Mouse (Mus musculus) heart, adult 11 months (tissue): ENCODE measurements at regions not wholly inside any gene's neighbourhood (a gene's known extent, or its start where the extent isn't known, plus 50 kb on each side); places are given as distances from the start of the nearest gene placed in this dataset.
A peak's percentile ranks its signal among the peaks of the same experiment; 100 is the strongest.

Experiments used
- DNase-seq: peaks from one replicate; pipeline ENCODE4 v3.0.0; 2022

DNA sequence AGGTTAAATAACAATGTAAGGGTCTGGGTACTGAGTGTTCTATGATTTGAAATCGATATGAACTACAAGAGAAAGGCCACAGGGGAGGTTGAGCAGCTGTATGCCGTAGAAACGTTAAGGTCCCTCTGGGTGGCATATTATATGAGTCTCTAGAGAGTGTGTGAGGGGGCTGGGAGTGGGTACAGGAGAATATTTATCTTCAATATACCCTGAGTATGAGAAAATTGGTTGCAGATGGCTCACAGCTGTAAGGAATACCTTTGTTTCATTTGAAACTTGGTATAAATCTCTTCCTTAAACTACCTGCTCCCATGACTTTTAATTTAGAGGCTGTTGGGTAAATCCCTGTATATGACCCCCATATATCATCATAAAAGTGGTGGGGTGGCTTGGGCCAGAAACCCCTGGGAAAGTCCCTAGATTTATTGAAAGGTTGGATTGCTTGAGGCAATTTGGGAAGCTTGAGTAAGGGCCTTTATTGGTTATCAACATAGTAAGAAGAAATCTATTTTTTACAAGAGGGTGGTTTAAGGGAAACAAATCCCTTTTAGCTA lies 128.7 kb upstream of the Prkg2 start:
- DNase-seq, result no peak

- no peak for DNase-seq
These were observed 120.8 kb upstream of the Prkg2 start for GRCm38 (mm10) chr5:99157973-99158372.

GRCm38 (mm10) chr5:99153269-99153850 lies 116.2 kb upstream of the Prkg2 start:
- no peak for DNase-seq

GRCm38 (mm10) chr5:99152299-99152698 lies 115.1 kb upstream of the Prkg2 start:
- no peak for DNase-seq

- DNase-seq, result no peak
These were observed 112.8 kb upstream of the Prkg2 start for GRCm38 (mm10) chr5:99149904-99150303.

GRCm38 (mm10) chr5:99132670-99133069 lies 95.5 kb upstream of the Prkg2 start:
- DNase-seq, result peak; percentile 55

DNA sequence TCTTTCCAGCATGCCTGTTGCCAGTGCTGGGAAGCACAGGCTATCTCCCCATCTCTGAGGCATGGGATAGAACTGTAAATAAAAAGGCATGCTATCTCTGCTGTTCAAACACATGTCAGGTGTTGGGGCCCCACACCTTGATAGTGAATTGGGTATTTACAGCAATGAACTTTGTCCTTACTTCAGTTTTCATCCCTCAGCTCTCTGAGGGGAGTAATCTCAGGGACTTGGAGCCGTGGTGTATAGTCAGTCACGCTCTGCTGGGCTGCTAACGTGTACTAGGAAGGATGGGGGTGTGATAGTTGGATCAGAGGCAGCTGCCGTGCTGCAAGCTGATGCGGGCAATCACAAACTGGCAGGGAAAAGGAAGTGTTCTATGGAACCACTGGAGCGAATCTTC lies 91.5 kb upstream of the Prkg2 start:
- DNase-seq, result no peak

GRCm38 (mm10) chr5:99125418-99125817 lies 88.3 kb upstream of the Prkg2 start:
- no peak for DNase-seq

DNA sequence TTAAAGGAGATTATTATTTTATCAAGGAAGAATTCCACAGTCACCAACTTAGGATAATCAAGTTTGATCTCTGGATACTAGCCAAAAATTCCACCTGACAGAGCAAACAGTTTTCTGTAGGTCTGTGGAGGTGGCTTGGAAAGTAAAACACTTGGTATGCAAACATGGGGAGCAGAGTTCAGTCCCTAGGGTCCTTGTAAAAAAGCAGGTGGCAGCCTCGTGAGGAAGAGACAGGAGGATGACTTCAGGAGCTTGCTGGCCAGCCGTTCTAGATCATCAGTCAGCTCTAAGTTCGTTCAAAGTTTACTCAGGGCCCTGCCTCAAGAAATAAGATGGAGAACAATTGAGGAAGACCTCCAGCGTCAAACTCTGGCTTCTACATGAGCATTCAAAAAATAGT lies 74.6 kb upstream of the Prkg2 start:
- peak; percentile 16 for DNase-seq

DNA sequence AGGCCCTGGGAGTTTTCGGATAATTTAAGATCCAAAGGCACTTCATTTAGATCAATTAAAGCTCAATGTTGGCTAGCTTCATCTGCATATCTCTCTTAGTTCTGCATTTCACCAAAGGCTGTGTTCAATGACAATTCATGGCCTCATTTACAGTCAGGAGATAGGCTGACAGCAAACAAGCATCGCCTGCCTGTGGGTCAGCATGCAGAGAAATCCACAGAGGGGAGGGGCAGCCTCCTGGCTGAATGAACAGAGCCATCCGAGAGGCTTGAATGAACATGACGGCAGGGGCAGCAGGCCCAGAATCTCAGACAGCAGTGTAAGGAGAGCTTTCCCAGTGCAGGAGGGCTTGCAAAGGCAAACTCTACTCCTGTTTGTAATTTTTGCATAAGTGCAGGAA lies 74.1 kb upstream of the Prkg2 start:
- peak; percentile 77 for DNase-seq

GRCm38 (mm10) chr5:99099727-99100116 lies 62.6 kb upstream of the Prkg2 start:
- peak; percentile 22 for DNase-seq

DNA sequence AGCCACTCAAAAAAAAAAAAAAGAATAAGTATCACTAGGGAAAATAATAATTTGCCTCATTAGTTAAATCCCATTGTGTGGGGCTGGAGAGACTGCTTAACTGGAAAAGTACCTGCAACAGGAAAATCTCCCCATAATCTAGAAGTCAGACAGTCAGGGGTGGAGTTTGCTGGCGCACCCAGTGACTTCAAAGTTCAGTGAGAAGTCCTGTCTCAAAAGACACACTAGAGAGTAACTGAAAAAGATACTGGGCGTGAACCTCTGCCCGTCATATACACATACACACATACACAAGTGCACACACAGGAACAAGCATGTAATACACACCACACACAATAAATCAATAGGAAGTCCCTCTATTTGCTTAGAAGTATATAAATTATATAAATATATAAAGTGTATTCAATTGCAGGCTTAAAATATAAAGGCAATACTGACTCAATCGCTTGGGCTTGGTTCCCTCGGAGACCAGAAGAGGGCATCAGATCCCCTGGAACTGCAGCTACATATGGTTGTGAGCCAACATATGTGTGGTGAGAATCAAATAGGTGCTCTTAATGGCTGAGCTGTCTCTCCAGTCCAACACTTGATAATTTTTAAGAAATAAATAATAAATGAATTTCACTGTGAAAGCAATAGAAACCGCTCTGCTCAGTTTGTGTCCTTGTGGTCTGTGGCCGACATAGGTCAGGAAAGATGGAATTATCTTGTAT lies 62.0 kb upstream of the Prkg2 start:
- no peak for DNase-seq
